Mouse (Mus musculus): ENCODE measurements around the gene Prkaa1.
A peak's percentile ranks its signal among the peaks of the same experiment; 100 is the strongest.

Prkaa1 gene

GRCm38 (mm10) chr15:5143361-5144020 lies at the start of gene Prkaa1:
TSS of gene Prkaa1 (plus strand) at chr15:5143861.
- peak; percentile 72 for DNase-seq (ENCODE audit: low spot score)

GRCm38 (mm10) chr15:5095534-5096301 lies 47.9 kb upstream of the Prkaa1 start:
- no peak for DNase-seq (ENCODE audit: low spot score)

- no peak for DNase-seq (ENCODE audit: low spot score)
These were observed 46.3 kb upstream of the Prkaa1 start for GRCm38 (mm10) chr15:5097376-5097775.

- no peak for DNase-seq (ENCODE audit: low spot score)
These were observed 41.3 kb upstream of the Prkaa1 start for GRCm38 (mm10) chr15:5102312-5102711.

GRCm38 (mm10) chr15:5105891-5106290 lies 37.8 kb upstream of the Prkaa1 start:
- no peak for DNase-seq (ENCODE audit: low spot score)

GRCm38 (mm10) chr15:5106293-5106692 lies 37.4 kb upstream of the Prkaa1 start:
- no peak for DNase-seq (ENCODE audit: low spot score)

GRCm38 (mm10) chr15:5107686-5108654 lies 35.7 kb upstream of the Prkaa1 start, which contains the start of gene Card6:
TSS of gene Card6 (minus strand) at chr15:5108539.
- no peak for DNase-seq (ENCODE audit: low spot score)

- DNase-seq (ENCODE audit: low spot score) = no peak
These were observed 35.0 kb upstream of the Prkaa1 start for GRCm38 (mm10) chr15:5108655-5109040.

GRCm38 (mm10) chr15:5112651-5113050 lies 31.0 kb upstream of the Prkaa1 start:
- no peak for DNase-seq (ENCODE audit: low spot score)

- DNase-seq (ENCODE audit: low spot score) = no peak
These were observed 28.5 kb upstream of the Prkaa1 start for GRCm38 (mm10) chr15:5115173-5115572.

- DNase-seq (ENCODE audit: low spot score) = peak; percentile 99
These were observed 27.2 kb upstream of the Prkaa1 start, which contains the start of gene Rpl37 for GRCm38 (mm10) chr15:5116270-5117030. TSS of gene Rpl37 (plus strand) at chr15:5116645.

GRCm38 (mm10) chr15:5117031-5117601 lies 26.5 kb upstream of the Prkaa1 start:
- no peak for DNase-seq (ENCODE audit: low spot score)

- no peak for DNase-seq (ENCODE audit: low spot score)
These were observed 25.0 kb upstream of the Prkaa1 start for GRCm38 (mm10) chr15:5118626-5119025.

- DNase-seq (ENCODE audit: low spot score) = no peak
These were observed 24.5 kb upstream of the Prkaa1 start for GRCm38 (mm10) chr15:5119192-5119591.

GRCm38 (mm10) chr15:5119707-5120106 lies 24.0 kb upstream of the Prkaa1 start:
- DNase-seq (ENCODE audit: low spot score) = no peak

GRCm38 (mm10) chr15:5121535-5122313 lies 21.9 kb upstream of the Prkaa1 start:
- DNase-seq (ENCODE audit: low spot score) = no peak

- no peak for DNase-seq (ENCODE audit: low spot score)
These were observed 17.2 kb upstream of the Prkaa1 start for GRCm38 (mm10) chr15:5126456-5126855.

GRCm38 (mm10) chr15:5127487-5127886 lies 16.2 kb upstream of the Prkaa1 start:
- DNase-seq (ENCODE audit: low spot score) = no peak

- DNase-seq (ENCODE audit: low spot score) = peak; percentile 48
These were observed 15.3 kb upstream of the Prkaa1 start for GRCm38 (mm10) chr15:5128176-5128940.

Data from urinary bladder, postnatal 14 days (tissue).